Mouse (Mus musculus): ENCODE results near the gene Slc25a48.

- TF ChIP-seq CTCF (IDR thresholded peaks at IDR 0.05; ENCODE audit: borderline replicate concordance, control insufficient read depth, extremely low read depth, insufficient read depth, low read length, poor library complexity) (no peak), POLR2A (IDR thresholded peaks at IDR 0.05; ENCODE audit: control insufficient read depth, extremely low read depth, insufficient read depth, low read length, poor library complexity) (no peak)
These were observed 19.8 kb downstream of the Slc25a48 start for GRCm38 (mm10) chr13:56458001-56458400.
